Mouse (Mus musculus) heart, adult 2 months (tissue): Measurements from ENCODE around the gene Pold2.

ENCODE experiments used
- CTCF ChIP-seq: fragments of 200-600 bp; IDR thresholded peaks from 2 replicates; pipeline ENCODE4 v1.8.1; 2022; ENCODE audit warnings: antibody characterized with exemption, mild to moderate bottlenecking, moderate library complexity
- POLR2A ChIP-seq: fragments of 200-500 bp; IDR thresholded peaks from 2 replicates; pipeline ENCODE4 v1.6.1; 2011; ENCODE audit warnings: mild to moderate bottlenecking, low read depth, low read length, control low read depth; ENCODE audit not compliant: insufficient read depth

DNA sequence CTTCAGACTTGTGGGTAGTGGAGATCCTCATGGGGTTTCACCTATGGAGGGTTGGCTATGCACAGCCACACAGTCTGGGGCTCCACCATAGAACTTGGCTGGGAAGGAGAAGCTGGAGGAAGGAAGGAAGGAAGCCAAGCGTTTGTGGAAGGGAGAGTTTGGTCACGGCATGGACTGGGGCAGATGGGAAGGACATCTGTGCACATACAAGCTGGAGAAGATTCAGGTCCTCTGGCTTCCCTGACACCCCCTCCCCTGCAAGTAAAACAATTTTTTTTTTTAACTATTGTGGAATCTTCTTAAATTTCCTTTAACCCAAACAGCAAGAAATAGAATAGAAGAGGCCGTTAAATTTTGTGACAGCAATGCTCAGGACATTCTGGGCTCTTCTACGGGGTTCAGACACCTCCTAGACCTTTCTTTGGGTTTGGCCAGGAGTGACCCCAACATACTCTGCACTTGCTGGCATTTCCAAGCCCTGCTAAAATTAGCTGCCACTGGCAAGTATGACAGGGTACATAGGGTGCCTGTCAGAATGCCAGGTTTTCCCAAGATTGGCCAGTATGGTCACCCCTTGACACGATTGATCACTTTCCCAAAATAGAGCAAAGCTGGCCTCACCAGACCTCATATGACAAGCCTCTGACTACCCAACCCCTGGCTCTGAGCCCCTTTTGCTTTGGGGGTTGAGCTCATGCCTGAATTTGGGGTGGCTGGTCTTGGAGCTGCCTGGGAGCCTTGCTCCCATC lies 37.5 kb upstream of the Pold2 start:
- TF ChIP-seq CTCF (no peak), POLR2A (no peak)
